Mouse (Mus musculus): Measurements from ENCODE around the gene Gm49395.
A peak's percentile ranks its signal among the peaks of the same experiment; 100 is the strongest.

Gene Gm49395

GRCm38 (mm10) chr13:115089020-115089394 lies 12.7 kb downstream of the Gm49395 start:
- TF ChIP-seq GATA4 (IDR thresholded peaks at IDR 0.05; ENCODE audit: insufficient replicate concordance, low read length), result no peak

- TF ChIP-seq GATA4 (IDR thresholded peaks at IDR 0.05; ENCODE audit: insufficient replicate concordance, low read length), result peak; percentile 29; the same call in 1 of the 2 replicates
These were observed 15.7 kb downstream of the Gm49395 start for GRCm38 (mm10) chr13:115085974-115086373.

- TF ChIP-seq GATA4 (IDR thresholded peaks at IDR 0.05; ENCODE audit: insufficient replicate concordance, low read length), result no peak
These were observed 19.4 kb downstream of the Gm49395 start for GRCm38 (mm10) chr13:115082339-115082738.

GRCm38 (mm10) chr13:115079996-115080585 lies 21.6 kb downstream of the Gm49395 start:
- no peak for TF ChIP-seq GATA4 (IDR thresholded peaks at IDR 0.05; ENCODE audit: insufficient replicate concordance, low read length)

- TF ChIP-seq GATA4 (IDR thresholded peaks at IDR 0.05; ENCODE audit: insufficient replicate concordance, low read length), result peak; percentile 83
These were observed 22.6 kb downstream of the Gm49395 start for GRCm38 (mm10) chr13:115078997-115079685.

- TF ChIP-seq GATA4 (IDR thresholded peaks at IDR 0.05; ENCODE audit: insufficient replicate concordance, low read length), result peak; percentile 82; the same call in 1 of the 2 replicates
These were observed 24.2 kb downstream of the Gm49395 start for GRCm38 (mm10) chr13:115077346-115078134.

GRCm38 (mm10) chr13:115072386-115072785 lies 29.3 kb downstream of the Gm49395 start:
- TF ChIP-seq GATA4 (IDR thresholded peaks at IDR 0.05; ENCODE audit: insufficient replicate concordance, low read length), result no peak

- peak; percentile 84 for TF ChIP-seq GATA4 (IDR thresholded peaks at IDR 0.05; ENCODE audit: insufficient replicate concordance, low read length)
These were observed 30.3 kb downstream of the Gm49395 start for GRCm38 (mm10) chr13:115071431-115071830.

GRCm38 (mm10) chr13:115067968-115068330 lies 33.8 kb downstream of the Gm49395 start:
- TF ChIP-seq GATA4 (IDR thresholded peaks at IDR 0.05; ENCODE audit: insufficient replicate concordance, low read length), result no peak

- no peak for TF ChIP-seq GATA4 (IDR thresholded peaks at IDR 0.05; ENCODE audit: insufficient replicate concordance, low read length)
These were observed 34.3 kb downstream of the Gm49395 start for GRCm38 (mm10) chr13:115067324-115067967.

GRCm38 (mm10) chr13:115057555-115057954 lies 44.2 kb downstream of the Gm49395 start:
- peak; percentile 96 for TF ChIP-seq GATA4 (IDR thresholded peaks at IDR 0.05; ENCODE audit: insufficient replicate concordance, low read length)

GRCm38 (mm10) chr13:115054783-115055182 lies 46.9 kb downstream of the Gm49395 start:
- 0 out of 2 replicates have a peak, but pooled peaks have one; percentile 40 for TF ChIP-seq GATA4 (IDR thresholded peaks at IDR 0.05; ENCODE audit: insufficient replicate concordance, low read length)

- no peak for TF ChIP-seq GATA4 (IDR thresholded peaks at IDR 0.05; ENCODE audit: insufficient replicate concordance, low read length)
These were observed 49.2 kb downstream of the Gm49395 start for GRCm38 (mm10) chr13:115052568-115052967.

GRCm38 (mm10) chr13:115050660-115051559 lies 50.8 kb downstream of the Gm49395 start:
- no peak for TF ChIP-seq GATA4 (IDR thresholded peaks at IDR 0.05; ENCODE audit: insufficient replicate concordance, low read length)
